8 mouse cellular contexts compared by ENCODE assay signal in the genomic region with DNA sequence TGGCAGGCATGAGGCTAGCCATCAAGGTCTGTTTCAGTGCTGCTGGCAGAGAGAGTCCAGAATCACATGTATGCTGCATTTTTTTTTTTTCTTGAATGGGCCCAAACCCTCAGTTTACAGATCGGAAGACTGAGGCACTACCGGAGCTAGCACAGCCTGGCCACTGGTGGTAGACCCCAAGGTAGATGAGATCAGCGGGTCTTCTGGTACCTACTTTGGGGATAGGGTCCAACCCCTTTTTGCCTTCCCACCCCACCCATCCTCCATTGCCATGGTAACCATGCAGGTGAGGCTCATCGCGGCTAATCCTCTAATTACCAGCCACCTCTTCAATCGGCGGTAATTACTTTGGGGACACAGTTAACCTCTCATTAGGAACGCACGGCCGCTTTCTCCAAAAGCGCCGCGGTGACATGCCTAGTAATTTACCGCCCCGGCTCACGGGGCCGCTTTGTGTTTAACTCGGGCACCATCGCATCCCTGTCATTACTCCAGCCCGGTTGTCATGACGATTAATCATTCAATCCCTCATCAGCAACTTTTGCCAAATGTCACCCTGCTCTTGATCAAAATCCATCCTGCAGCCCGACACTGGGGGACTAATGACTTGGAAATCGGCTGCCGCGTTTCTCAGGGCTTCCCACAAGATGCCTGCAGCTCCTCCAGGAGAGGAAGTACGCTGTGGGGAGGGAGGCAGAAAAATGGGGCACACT. TPM values are rescaled to one million over a fixed set of nuclear protein-coding genes. Genes with fewer than 3 reads are reported as not detected.
DNase-seq lines count a peak whose midpoint lies in the region; ATAC-seq lines count a peak whose summit lies in the region.

No protein-coding gene starts in this region.

- peaks cover 31% of the 10 kb centered on the region for H3K27me3 ChIP-seq in heart, embryonic 15.5 days
- H3K27me3 ChIP-seq in hindbrain, embryonic 11.5 days (ENCODE audit: control insufficient read depth, insufficient read depth, low read length): peaks cover 8% of the 10 kb centered on the region; the same call in 1 of the 2 replicates
- H3K27me3 ChIP-seq in midbrain, embryonic 14.5 days (ENCODE audit: control insufficient read depth, insufficient read depth, low read length): no peaks in the 10 kb centered on the region

- H3K9me3 ChIP-seq in heart, embryonic 15.5 days (replicated peaks): no peaks in the 10 kb centered on the region
- H3K9me3 ChIP-seq in hindbrain, embryonic 11.5 days (ENCODE audit: control insufficient read depth, low read length): no peaks in the 10 kb centered on the region
- H3K9me3 ChIP-seq in midbrain, embryonic 14.5 days (ENCODE audit: control insufficient read depth, low read length): no peaks in the 10 kb centered on the region

- DNase-seq in heart, postnatal 36 days: no peak
- peak; percentile 46 for DNase-seq in brain, adult 2 months (ENCODE audit: low read depth, low spot score)
- peak; percentile 61 for DNase-seq in hindbrain, embryonic 11.5 days (ENCODE audit: low spot score)
- peak; percentile 80 for DNase-seq in midbrain, embryonic 14.5 days
- DNase-seq in testis, postnatal 10 days (ENCODE audit: low spot score): no peak
- no peak for DNase-seq in urinary bladder, postnatal 14 days (ENCODE audit: low spot score)
- DNase-seq in urinary bladder, postnatal 25 days (ENCODE audit: low spot score): no peak

- peak overlapping the region; percentile 12; the same call in 1 of the 2 replicates for H3K4me3 ChIP-seq in heart, embryonic 15.5 days
- H3K4me3 ChIP-seq in hindbrain, embryonic 11.5 days (ENCODE audit: low read depth, low read length): no peak overlapping the region
- peak overlapping the region; percentile 7; the same call in 1 of the 2 replicates for H3K4me3 ChIP-seq in midbrain, embryonic 14.5 days (replicated peaks; ENCODE audit: low read depth, low read length)

- H3K27ac ChIP-seq in heart, embryonic 15.5 days: no peak overlapping the region
- H3K27ac ChIP-seq in hindbrain, embryonic 11.5 days (ENCODE audit: low read depth, low read length): no peak overlapping the region
- no peak overlapping the region for H3K27ac ChIP-seq in midbrain, embryonic 14.5 days (replicated peaks; ENCODE audit: low read depth, low read length)

- H3K36me3 ChIP-seq in heart, embryonic 15.5 days: no peaks in the 10 kb centered on the region
- H3K36me3 ChIP-seq in hindbrain, embryonic 11.5 days (ENCODE audit: control insufficient read depth, insufficient read depth, low read length): no peaks in the 10 kb centered on the region
- no peaks in the 10 kb centered on the region for H3K36me3 ChIP-seq in midbrain, embryonic 14.5 days (ENCODE audit: control insufficient read depth, insufficient read depth, low read length)

- 9% methylated on average over 26 of the region's 26 CpGs for WGBS in heart, embryonic 15.5 days
- whole genome bisulfite sequencing in hindbrain, embryonic 11.5 days: 11% methylated on average over 26 of the region's 26 CpGs
- WGBS in midbrain, embryonic 14.5 days: 6% methylated on average over 26 of the region's 26 CpGs

- H3K4me1 ChIP-seq in heart, embryonic 15.5 days (replicated peaks): peaks cover 19% of the 10 kb centered on the region
- H3K4me1 ChIP-seq in hindbrain, embryonic 11.5 days (replicated peaks; ENCODE audit: control insufficient read depth, insufficient read depth, low read length): no peaks in the 10 kb centered on the region
- peaks cover 14% of the 10 kb centered on the region for H3K4me1 ChIP-seq in midbrain, embryonic 14.5 days (ENCODE audit: control insufficient read depth, insufficient read depth, low read length)

- no peak for ATAC-seq in heart, embryonic 15.5 days (replicated peaks; ENCODE audit: insufficient number of reproducible peaks, insufficient read depth, low FRiP score, low read depth)
- ATAC-seq in hindbrain, embryonic 11.5 days (ENCODE audit: low FRiP score): peak; percentile 51; the same call in 1 of the 2 replicates
- 0 out of 2 replicates have a peak, but pooled peaks have one; percentile 31 for ATAC-seq in midbrain, embryonic 14.5 days (ENCODE audit: low FRiP score, low TSS enrichment)

- H3K9ac ChIP-seq in heart, embryonic 15.5 days: no peak overlapping the region
- H3K9ac ChIP-seq in hindbrain, embryonic 11.5 days (ENCODE audit: low read depth, low read length): no peak overlapping the region
- H3K9ac ChIP-seq in midbrain, embryonic 14.5 days (replicated peaks; ENCODE audit: low read length): peak overlapping the region; percentile 17; the same call in 1 of the 2 replicates

- H3K4me2 ChIP-seq in heart, embryonic 15.5 days: peak overlapping the region; percentile 42
- no peak overlapping the region for H3K4me2 ChIP-seq in hindbrain, embryonic 11.5 days (replicated peaks; ENCODE audit: low read depth, low read length)
- H3K4me2 ChIP-seq in midbrain, embryonic 14.5 days (ENCODE audit: low read length): peak overlapping the region; percentile 30

- intact Hi-C loops in heart, postnatal 36 days (cut with DNase I): no loop called here

RNA-seq across cellular contexts. Expression of gene Fam222a, which starts 30.4 kb away (rescaled TPM):
- polyA plus RNA-seq in heart, embryonic 15.5 days (2015; fragmentation: Nextera tagmentation; extraction: Ambion mirVana): 0.74 and 1.6 TPM in 2 replicates
- total RNA-seq in heart, postnatal 36 days (2021): 1 to 10 TPM; 1.6 to 1.9 TPM
- 4.8 and 6.5 TPM in 2 replicates for polyA plus RNA-seq in hindbrain, embryonic 11.5 days (2014; fragmentation: Nextera tagmentation; extraction: Ambion mirVana)
- 5.7 and 7.0 TPM in 2 replicates for polyA plus RNA-seq in midbrain, embryonic 14.5 days (2014; fragmentation: Nextera tagmentation; extraction: Ambion mirVana)

Comparison
In these comparisons a context has a peak if more than half of its experiments do, and no peak if none do; other contexts are left out.
1. DNase-seq: peak in brain, adult 2 months (single experiment), hindbrain, embryonic 11.5 days (single experiment) and midbrain, embryonic 14.5 days (single experiment); none in heart, postnatal 36 days (0 of 2), testis, postnatal 10 days (single experiment), urinary bladder, postnatal 14 days (single experiment) and urinary bladder, postnatal 25 days (single experiment).